Mouse (Mus musculus) layer of hippocampus, postnatal 14 days (tissue): ENCODE results near the gene Dgat2. TPM values are rescaled to one million over a fixed set of nuclear protein-coding genes. Genes with fewer than 3 reads are reported as not detected.

Source experiments
- DNase-seq, 2 experiments: peaks; one replicate each; pipeline ENCODE4 v3.0.0; 2021 to 2022; ENCODE audit warnings: low spot score in 2 of 2, mixed read lengths in 1 of 2
- total RNA-seq, 2 experiments: library from RNA; stranded (reverse); gene quantifications; 2 replicates each; pipeline ENCODE4 v1.2.3; 2021

Dgat2 gene
- total RNA-seq, 2 experiments from 2014 or later, result 94.7 to 96.3 TPM

DNA sequence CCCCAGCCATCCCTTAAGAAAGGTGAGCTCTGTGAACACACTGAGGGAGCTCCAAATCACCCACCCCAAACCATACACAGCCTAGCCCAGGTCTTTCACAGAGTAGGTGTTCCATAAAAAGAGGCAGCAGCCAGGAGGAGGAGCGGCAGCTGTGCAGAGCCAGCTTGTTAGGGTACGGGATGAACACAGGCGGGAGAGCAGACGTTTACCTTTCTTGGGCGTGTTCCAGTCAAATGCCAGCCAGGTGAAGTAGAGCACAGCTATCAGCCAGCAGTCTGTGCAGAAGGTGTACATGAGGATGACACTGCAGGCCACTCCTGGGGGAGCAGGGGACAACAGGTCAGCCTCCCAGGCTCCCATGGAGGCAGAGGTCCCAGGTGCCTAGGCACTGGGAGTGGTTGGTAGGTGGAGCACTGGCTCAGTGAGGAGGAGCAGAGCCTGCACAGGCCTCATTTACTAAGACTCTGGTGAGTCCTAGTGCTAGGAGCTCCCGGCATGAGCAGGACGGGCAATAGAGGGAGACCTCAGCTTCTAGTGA, 17.6 kb downstream of the Dgat2 start:
- DNase-seq, result no peak

GRCm38 (mm10) chr7:99162462-99162861, 20.1 kb downstream of the Dgat2 start:
- DNase-seq, result no peak

GRCm38 (mm10) chr7:99161961-99162360, 20.6 kb downstream of the Dgat2 start:
- no peak for DNase-seq

GRCm38 (mm10) chr7:99161529-99161928, 21.0 kb downstream of the Dgat2 start:
- no peak for DNase-seq

DNA sequence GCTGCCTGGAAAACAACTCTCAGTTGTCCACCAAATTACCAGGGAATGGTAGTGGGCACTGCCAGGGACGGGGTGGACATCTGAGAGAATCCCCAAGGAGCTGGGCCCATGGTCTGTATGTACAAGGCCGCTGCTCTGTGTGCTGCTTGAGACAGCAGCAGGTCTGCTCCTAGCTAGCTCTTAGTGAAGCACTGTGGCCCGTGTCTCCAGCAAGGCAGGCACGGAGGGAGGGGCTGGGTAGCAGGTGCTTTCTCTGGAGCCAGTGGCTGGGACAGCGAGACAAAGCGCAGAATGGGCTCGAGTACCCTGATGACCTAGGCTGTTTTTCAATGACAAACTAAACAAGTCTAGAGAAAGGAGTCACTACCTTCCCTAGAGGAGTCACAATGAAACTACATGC, 21.5 kb downstream of the Dgat2 start:
- no peak for DNase-seq

DNA sequence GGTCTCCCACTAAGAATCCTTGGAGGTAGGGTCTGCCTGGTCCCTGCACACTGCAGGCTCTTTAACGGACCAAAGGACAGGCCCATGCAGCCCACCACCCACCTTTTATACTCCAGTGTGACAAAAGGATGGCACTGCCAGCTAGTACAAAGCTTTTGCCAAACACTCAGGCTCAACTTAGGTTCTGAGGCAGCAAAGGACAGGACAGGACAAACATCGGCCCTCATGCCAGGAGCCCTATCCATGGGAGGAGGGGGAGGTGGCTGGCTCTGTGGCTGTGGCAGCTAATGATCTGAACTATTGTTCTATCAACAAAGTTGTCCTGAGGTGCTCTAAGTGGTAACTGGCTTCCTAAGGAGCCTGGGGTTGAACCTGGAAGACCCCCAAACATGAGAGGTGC, 23.1 kb downstream of the Dgat2 start:
- DNase-seq, result no peak

GRCm38 (mm10) chr7:99158904-99159303, 23.6 kb downstream of the Dgat2 start:
- DNase-seq, result no peak

- no peak for DNase-seq
These were observed 24.5 kb downstream of the Dgat2 start for GRCm38 (mm10) chr7:99158011-99158410.

- DNase-seq, result no peak
These were observed 25.8 kb downstream of the Dgat2 start for GRCm38 (mm10) chr7:99156737-99157136.

GRCm38 (mm10) chr7:99155311-99156289, 26.9 kb downstream of the Dgat2 start:
- no peak for DNase-seq

- no peak for DNase-seq
These were observed 27.8 kb downstream of the Dgat2 start for GRCm38 (mm10) chr7:99154648-99155151.

DNA sequence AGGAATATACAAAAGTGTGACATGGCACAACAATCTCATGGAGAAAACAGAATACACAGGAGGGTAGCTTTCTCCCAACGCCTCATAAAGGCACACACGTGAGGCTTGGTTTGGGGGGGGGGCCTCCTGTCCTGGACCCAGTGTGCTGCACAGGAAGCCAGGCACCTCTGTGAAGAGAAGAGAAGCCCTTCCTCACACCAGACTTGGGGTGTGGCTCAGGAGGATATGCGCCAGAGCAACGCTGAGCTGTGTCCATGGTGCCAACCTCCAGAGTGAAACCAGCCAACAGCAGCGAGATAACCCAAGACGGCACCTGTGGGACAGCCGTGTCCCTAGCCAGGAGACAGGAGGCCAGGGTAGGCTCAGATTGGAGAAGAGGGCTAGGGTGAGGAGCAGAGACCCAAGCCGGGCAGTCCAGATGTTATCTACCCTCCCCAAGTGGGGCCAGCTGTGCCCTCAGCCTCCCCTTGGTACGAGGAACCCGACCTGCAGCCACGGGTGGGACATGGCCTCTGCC, 28.8 kb downstream of the Dgat2 start:
- no peak for DNase-seq

- DNase-seq, result no peak
These were observed 29.8 kb downstream of the Dgat2 start for GRCm38 (mm10) chr7:99152756-99153155.

GRCm38 (mm10) chr7:99151342-99151741, 31.2 kb downstream of the Dgat2 start:
- DNase-seq, result peak; percentile 89 to 96

DNA sequence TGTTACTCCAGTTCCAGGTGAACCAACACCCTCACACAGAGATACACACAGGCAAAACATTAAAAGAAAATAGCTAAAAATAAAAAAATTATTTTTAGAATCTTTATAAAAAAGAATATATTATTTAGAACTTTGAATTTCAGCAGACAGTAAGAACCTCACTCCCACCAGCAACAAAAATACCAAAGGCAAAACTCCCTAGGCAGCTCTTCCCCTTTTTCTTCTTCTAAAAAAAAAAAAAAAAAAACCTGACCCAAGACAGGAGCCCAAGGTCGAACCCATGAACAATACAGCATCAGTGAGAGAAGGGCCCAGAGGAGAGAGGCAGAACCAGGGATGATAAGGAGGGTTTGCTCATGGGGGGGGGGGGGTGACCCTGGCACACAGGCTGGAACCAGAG, 33.5 kb downstream of the Dgat2 start:
- no peak for DNase-seq

GRCm38 (mm10) chr7:99147494-99147893, 35.0 kb downstream of the Dgat2 start:
- DNase-seq, result no peak

GRCm38 (mm10) chr7:99146906-99147305, 35.6 kb downstream of the Dgat2 start:
- DNase-seq, result no peak

DNA sequence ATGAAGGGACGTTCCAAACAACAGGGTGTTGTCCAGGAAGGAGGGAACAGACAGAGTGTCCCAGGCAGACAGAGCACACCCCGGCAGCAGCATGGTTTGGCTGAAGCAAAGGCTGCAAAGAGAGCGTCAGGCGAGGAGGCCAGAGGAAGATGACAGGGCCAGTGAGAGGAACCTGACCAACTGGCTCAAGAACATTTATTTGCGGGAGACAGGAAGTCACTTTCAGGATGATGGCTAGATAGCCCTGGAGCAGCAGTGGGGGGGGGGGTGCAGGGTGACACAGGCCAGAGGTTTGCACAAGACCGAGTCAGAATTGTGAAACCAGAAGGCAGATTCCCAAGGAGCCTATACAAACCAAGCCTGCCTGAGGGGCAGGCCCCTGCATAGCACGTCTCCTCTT, 36.5 kb downstream of the Dgat2 start:
- no peak for DNase-seq

DNA sequence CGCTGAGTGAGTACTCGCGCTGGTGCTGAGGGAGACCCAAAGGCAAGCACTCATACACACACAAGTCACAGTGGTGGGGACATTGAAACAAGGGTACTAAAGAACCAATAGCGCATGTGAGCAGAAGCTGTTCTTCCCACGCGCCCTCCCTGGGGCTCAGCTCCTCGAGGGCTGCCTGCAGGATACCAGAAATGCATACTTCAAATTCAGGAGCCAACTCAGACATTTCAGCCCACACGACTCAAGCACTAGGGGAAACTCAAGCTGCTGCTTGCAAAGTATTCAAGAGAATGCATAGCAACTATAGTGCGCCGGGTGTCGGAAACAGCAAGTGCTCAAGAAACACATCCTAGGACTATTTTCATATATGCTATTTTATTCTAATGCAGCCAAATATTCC, 37.9 kb downstream of the Dgat2 start:
- peak; percentile 21 to 44 for DNase-seq

DNA sequence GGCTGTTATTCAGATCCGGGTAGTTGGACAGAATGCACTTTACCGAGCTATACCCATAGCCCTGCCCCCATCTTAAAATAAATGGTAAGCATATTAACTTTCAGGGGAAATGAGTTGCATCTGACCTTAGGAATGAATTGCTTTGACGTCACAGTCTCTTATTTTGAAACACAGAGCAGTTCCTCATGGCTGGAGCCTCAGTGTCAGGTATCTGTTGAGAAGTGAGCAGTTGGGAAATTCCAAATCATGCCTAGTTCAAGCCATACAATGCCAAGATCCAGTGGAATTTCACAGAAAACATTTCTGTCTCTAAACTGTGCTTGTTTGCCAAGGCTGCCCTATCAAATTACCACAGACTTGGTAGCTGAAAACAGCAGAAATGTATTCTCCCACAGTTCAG, 39.3 kb downstream of the Dgat2 start:
- no peak for DNase-seq

- peak in 1 of 2 experiments; percentile 26 for DNase-seq
These were observed 40.5 kb downstream of the Dgat2 start for GRCm38 (mm10) chr7:99141919-99142606.
